ENCODE assay signal across 8 mouse cellular contexts in the genomic region with DNA sequence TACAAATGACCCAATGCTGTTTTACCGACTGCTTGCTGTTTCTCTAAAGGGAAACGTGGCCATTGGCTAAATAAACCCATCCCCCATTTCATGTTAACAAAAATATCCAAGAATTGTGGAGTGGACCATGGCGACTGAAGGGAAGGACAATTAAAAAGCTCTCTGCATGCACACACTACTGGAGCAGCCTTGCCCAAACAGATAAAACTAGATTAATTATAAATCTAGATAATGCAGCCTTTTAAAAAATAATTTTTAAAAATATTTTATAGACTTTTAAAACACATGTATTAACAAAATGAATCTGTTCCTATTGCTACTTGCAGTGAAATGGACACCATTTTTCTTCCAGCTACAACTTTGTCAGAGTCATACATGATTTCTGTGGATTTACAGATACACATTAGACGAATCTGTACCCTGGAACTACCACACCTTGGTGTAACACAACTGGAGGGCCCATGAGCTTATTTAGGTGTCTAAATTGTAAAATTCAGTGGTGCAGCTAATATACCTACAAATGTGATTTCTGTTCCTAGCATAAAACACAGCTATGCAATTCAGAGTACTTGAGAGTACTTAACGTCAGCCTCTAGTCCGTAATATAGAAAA. TPM values are rescaled to one million over a fixed set of nuclear protein-coding genes. Genes with fewer than 3 reads are reported as not detected.
A peak's percentile ranks its signal among the peaks of the same experiment; 100 is the strongest.
DNase-seq lines count a peak whose midpoint lies in the region; ATAC-seq and TF ChIP-seq lines count a peak whose summit lies in the region.

No protein-coding gene starts in this region.

- 37% methylated on average over 6 of the region's 6 CpGs for WGBS in liver, embryonic 14.5 days (ENCODE audit: insufficient replicate concordance)

- H3K4me2 ChIP-seq in liver, embryonic 14.5 days (ENCODE audit: low read depth): peak overlapping the region; percentile 78

- DNase-seq in embryo, embryonic 11 days: peak; percentile 6
- no peak for DNase-seq in embryo, embryonic 9.5 days (ENCODE audit: extremely low spot score)
- DNase-seq in testis, postnatal 10 days (ENCODE audit: low spot score): no peak
- no peak for DNase-seq in liver, embryonic 14.5 days (ENCODE audit: low read depth in 3 of 3, low spot score in 3 of 3)
- DNase-seq in urinary bladder, postnatal 25 days (ENCODE audit: low spot score): no peak
- DNase-seq in adrenal gland, adult 18-20 months (ENCODE audit: low spot score in 2 of 2): no peak
- no peak for DNase-seq in spleen, adult 12 weeks (ENCODE audit: low spot score)

- no peak for TF ChIP-seq POLR2A in testis, adult 2 months (IDR thresholded peaks at IDR 0.05; ENCODE audit: control insufficient read depth, low read depth, low read length)

- H3K9me3 ChIP-seq in liver, embryonic 14.5 days (ENCODE audit: control insufficient read depth, low read length): no peaks in the 10 kb centered on the region

- no peak overlapping the region for H3K9ac ChIP-seq in liver, embryonic 14.5 days (replicated peaks)

- H3K4me3 ChIP-seq in testis, adult 2 months (ENCODE audit: control insufficient read depth, low read depth, low read length): peak overlapping the region; percentile 98
- peak overlapping the region in 1 of 2 experiments; percentile 69; a peak in 2 of 4 replicates for H3K4me3 ChIP-seq in liver, embryonic 14.5 days (ENCODE audit: insufficient read depth in 1 of 2, low read depth in 2 of 2, low read length in 2 of 2)

- H3K4me1 ChIP-seq in testis, adult 2 months (ENCODE audit: control insufficient read depth, insufficient read depth, low read length): no peaks in the 10 kb centered on the region; the same call in 1 of the 2 replicates
- H3K4me1 ChIP-seq in liver, embryonic 14.5 days (replicated peaks; ENCODE audit: control insufficient read depth in 2 of 2, insufficient read depth in 2 of 2, low read length in 1 of 2): peaks cover 13% of the 10 kb centered on the region in 2 experiments

- H3K27me3 ChIP-seq in testis, adult 2 months (ENCODE audit: control insufficient read depth, insufficient read depth, low read length): no peaks in the 10 kb centered on the region
- H3K27me3 ChIP-seq in liver, embryonic 14.5 days (ENCODE audit: control insufficient read depth, insufficient read depth, low read length): no peaks in the 10 kb centered on the region; the same call in 1 of the 2 replicates

- no peak for TF ChIP-seq EP300 in liver, embryonic 14.5 days (IDR thresholded peaks at IDR 0.05; ENCODE audit: low read depth)

- TF ChIP-seq CTCF in testis, adult 2 months (IDR thresholded peaks at IDR 0.05; ENCODE audit: control insufficient read depth, insufficient read depth, insufficient replicate concordance, low read depth, low read length): no peak
- TF ChIP-seq CTCF in liver, embryonic 14.5 days (IDR thresholded peaks at IDR 0.05; ENCODE audit: low read depth): no peak

- H3K36me3 ChIP-seq in testis, adult 2 months (ENCODE audit: control insufficient read depth, insufficient read depth, low read length): no peaks in the 10 kb centered on the region
- no peaks in the 10 kb centered on the region for H3K36me3 ChIP-seq in liver, embryonic 14.5 days (replicated peaks; ENCODE audit: control insufficient read depth, insufficient read depth, low read depth)

- ATAC-seq in liver, embryonic 14.5 days (ENCODE audit: insufficient read depth): no peak

- peak overlapping the region; percentile 97 for H3K27ac ChIP-seq in testis, adult 2 months (ENCODE audit: control insufficient read depth, insufficient read depth, low read depth, low read length)
- no peak overlapping the region for H3K27ac ChIP-seq in liver, embryonic 14.5 days

RNA-seq across cellular contexts. Expression of gene Tmx4, which starts 0.5 kb away (rescaled TPM):
- 15.5 and 17.1 TPM in 2 replicates for polyA plus RNA-seq in testis, adult 2 months (2012; rRNA removed)
- polyA plus RNA-seq in liver, embryonic 14.5 days (2012; rRNA removed): 3.3 and 4.6 TPM in 2 replicates
- 9.6 and 10.0 TPM in 2 replicates for polyA plus RNA-seq in liver, embryonic 14.5 days (2014; fragmentation: Nextera tagmentation; extraction: Ambion mirVana)
- total RNA-seq in adrenal gland, adult 18-20 months (2021): 10 to 100 TPM; 40.4 to 44.3 TPM
